Mouse (Mus musculus): ENCODE measurements around the gene Tcirg1. TPM values are rescaled to one million over a fixed set of nuclear protein-coding genes. Genes with fewer than 3 reads are reported as not detected.

The Tcirg1 gene
- polyA plus RNA-seq, 1 experiment, result 31.4 TPM

DNA sequence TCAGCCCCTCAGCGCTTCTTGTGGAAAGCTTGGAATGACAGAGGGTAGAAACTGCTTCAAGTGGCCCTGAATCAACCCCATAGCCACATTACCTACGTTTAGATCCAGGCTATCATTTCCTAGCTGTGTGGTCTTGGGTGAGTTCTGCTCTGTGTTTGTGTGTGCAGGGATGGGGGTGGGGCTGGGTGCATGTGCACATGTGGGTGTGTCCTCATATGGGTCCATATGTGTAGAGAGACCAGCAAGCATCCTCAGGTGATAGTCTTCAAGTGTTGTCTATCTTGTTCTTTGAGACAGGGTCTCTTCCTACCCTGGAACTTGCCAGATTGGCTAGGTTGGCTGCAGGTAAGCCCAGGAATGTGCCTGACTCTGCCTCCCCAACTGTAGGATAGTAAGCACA is 57.7 kb downstream of the Tcirg1 start:
- DNase-seq (ENCODE audit: low read depth), result no peak
- TF ChIP-seq CTCF (IDR thresholded peaks at IDR 0.05; ENCODE audit: borderline replicate concordance, extremely low read depth, insufficient read depth, insufficient read length) (no peak), POLR2A (IDR thresholded peaks at IDR 0.05; ENCODE audit: borderline replicate concordance, extremely low read depth, insufficient read depth, insufficient read length, poor library complexity, severe bottlenecking) (no peak)

DNA sequence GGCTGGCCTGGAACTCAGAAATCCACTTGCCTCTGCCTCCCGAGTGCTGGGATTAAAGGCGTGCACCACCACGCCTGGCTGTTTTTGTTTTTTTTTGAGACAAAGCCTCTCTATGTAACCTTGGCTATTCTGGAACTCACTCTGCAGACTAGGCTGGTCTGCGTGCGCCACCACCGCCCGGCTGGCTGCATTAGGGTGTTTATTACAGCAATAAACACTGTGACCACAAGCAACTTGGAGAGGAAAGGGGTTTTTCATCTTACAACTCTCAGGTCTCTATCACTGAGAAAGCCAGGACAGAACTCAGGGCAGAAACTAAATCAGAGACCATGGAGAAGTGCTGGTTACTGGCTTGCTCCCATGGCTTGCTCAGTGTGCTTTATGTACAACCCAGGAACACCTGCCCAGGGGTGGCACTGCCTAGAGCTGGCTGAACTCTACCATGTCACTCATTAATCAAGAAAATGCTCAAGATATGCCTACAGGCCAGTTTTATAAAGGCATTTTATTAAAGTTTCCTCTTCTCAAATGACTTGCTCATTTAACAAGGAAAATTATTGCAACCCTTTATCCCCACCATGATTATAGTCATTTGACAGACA is 58.6 kb downstream of the Tcirg1 start:
- TF ChIP-seq POLR2A (IDR thresholded peaks at IDR 0.05; ENCODE audit: borderline replicate concordance, extremely low read depth, insufficient read depth, insufficient read length, poor library complexity, severe bottlenecking) (no peak), CTCF (IDR thresholded peaks at IDR 0.05; ENCODE audit: borderline replicate concordance, extremely low read depth, insufficient read depth, insufficient read length) (no peak)
- DNase-seq (ENCODE audit: low read depth), result no peak

DNA sequence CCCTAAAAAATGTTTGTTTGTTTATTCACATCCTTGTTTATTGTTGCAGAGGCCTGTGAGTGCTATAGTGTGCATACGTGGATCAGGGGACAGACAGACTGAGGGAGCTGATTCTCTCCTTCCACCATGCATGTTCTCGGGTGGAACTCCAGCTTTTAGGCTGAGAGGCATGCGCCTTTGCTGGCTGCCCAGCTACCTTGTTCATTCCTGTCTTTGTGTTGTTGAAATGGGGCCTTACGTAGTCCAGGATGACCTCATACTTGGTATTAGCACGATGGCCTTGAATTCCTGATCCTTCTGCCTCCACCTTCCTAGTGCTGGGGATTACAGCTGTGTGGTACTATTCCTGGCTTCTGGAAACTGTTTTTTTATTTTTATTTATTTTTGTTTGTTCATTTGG is 59.2 kb downstream of the Tcirg1 start:
- TF ChIP-seq CTCF (IDR thresholded peaks at IDR 0.05; ENCODE audit: borderline replicate concordance, extremely low read depth, insufficient read depth, insufficient read length) (no peak), POLR2A (IDR thresholded peaks at IDR 0.05; ENCODE audit: borderline replicate concordance, extremely low read depth, insufficient read depth, insufficient read length, poor library complexity, severe bottlenecking) (no peak)
- DNase-seq (ENCODE audit: low read depth), result no peak

DNA sequence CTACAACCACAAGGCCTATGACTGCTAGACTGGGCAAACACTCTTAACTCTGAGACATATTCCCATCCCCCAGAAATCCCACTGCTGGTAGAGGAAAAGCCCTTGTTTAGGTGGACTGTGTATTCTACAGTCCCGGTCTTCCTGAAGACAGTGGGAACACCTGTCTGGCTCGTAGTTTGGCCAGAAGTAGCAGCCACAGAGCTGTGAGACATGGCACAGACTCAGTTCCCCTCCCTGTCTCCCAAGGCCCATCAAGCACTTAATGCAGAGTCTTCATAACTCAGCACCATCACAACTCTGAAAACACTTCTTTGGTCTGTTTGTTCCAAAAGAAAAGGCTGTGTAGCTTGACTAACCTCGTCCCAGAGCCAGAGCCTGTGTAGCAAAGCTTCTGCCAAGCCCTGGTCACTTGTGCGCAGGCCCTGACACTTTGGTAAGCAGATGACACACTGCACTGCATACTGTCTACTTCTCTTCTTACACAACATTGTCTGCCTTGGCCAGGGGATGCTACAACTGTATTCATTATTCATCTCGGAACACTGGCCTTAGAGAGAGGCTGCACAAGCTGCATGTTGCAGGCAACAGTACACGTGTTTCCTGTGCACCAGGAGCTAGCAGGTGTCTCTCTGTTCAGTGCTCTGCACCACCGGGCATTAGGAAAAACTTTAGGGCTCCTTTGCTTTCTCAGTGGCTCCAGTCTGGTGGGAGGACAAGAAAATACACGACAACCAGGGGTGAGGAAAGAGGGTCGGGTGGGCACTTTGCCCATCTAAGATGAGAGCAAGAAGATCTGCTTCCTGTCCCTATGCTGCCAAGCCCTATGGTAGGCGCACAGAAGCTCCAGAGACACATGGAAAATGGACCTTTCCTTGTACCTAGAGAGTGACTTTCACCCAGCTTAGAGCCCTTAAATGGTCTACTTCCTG is 60.0 kb downstream of the Tcirg1 start:
- DNase-seq (ENCODE audit: low read depth), result no peak

More for the DNA sequence above, 60.0 kb downstream of the Tcirg1 start:
- no peak for TF ChIP-seq POLR2A (IDR thresholded peaks at IDR 0.05; ENCODE audit: borderline replicate concordance, extremely low read depth, insufficient read depth, insufficient read length, poor library complexity, severe bottlenecking)
- no peak for TF ChIP-seq CTCF (IDR thresholded peaks at IDR 0.05; ENCODE audit: borderline replicate concordance, extremely low read depth, insufficient read depth, insufficient read length)

Other genes starting within 250 kb of the Tcirg1 start
- 4.8 and 10.7 TPM in 2 replicates for gene Lrp5, start 220.6 kb downstream of the Tcirg1 start, polyA plus RNA-seq (2012; rRNA removed)
- gene 1810055G02Rik, start 198.8 kb downstream of the Tcirg1 start, polyA plus RNA-seq (2012; rRNA removed), result 48.5 and 50.3 TPM in 2 replicates
- 46.7 and 62.8 TPM in 2 replicates for gene Kmt5b, start 139.7 kb downstream of the Tcirg1 start, polyA plus RNA-seq (2012; rRNA removed)
- 79.9 and 89.6 TPM in 2 replicates for gene Chka, start 55.4 kb downstream of the Tcirg1 start, polyA plus RNA-seq (2012; rRNA removed)
- 184 and 218 TPM in 2 replicates for gene Ndufs8, start 5.6 kb upstream of the Tcirg1 start, polyA plus RNA-seq (2012; rRNA removed)
- 1.2 and 1.8 TPM in 2 replicates for gene Aldh3b1, start 22.7 kb upstream of the Tcirg1 start, polyA plus RNA-seq (2012; rRNA removed)
- gene Unc93b1, start 28.1 kb upstream of the Tcirg1 start, polyA plus RNA-seq (2012; rRNA removed), result 12.3 and 13.4 TPM in 2 replicates
- 0.01 and 0.05 TPM in 2 replicates for gene Aldh3b3, start 51.5 kb upstream of the Tcirg1 start, polyA plus RNA-seq (2012; rRNA removed)
- 1.1 and 1.3 TPM in 2 replicates for gene Aldh3b2, start 65.2 kb upstream of the Tcirg1 start, polyA plus RNA-seq (2012; rRNA removed)
- 2.5 and 2.7 TPM in 2 replicates for gene Acy3, start 79.4 kb upstream of the Tcirg1 start, polyA plus RNA-seq (2012; rRNA removed)
- 0.16 and 0.46 TPM in 2 replicates for gene Tbx10, start 85.6 kb upstream of the Tcirg1 start, polyA plus RNA-seq (2012; rRNA removed)
- gene Nudt8, start 93.4 kb upstream of the Tcirg1 start, polyA plus RNA-seq (2012; rRNA removed), result 16.4 and 17.5 TPM in 2 replicates
- gene Gm49405, start 93.5 kb upstream of the Tcirg1 start, polyA plus RNA-seq (2012; rRNA removed), result 8.3 and 9.0 TPM in 2 replicates
- 18.4 and 22.7 TPM in 2 replicates for gene Doc2g, start 96.2 kb upstream of the Tcirg1 start, polyA plus RNA-seq (2012; rRNA removed)
- 174 and 194 TPM in 2 replicates for gene Ndufv1, start 105.7 kb upstream of the Tcirg1 start, polyA plus RNA-seq (2012; rRNA removed)
- 266 and 307 TPM in 2 replicates for gene Gstp1, start 130.9 kb upstream of the Tcirg1 start, polyA plus RNA-seq (2012; rRNA removed)
- gene Gstp2, start 138.9 kb upstream of the Tcirg1 start, polyA plus RNA-seq (2012; rRNA removed), result 2.9 and 9.0 TPM in 2 replicates
- gene Gstp3, start 152.4 kb upstream of the Tcirg1 start, polyA plus RNA-seq (2012; rRNA removed), result not detected in 2 replicates
- gene Cabp2, start 174.4 kb upstream of the Tcirg1 start, polyA plus RNA-seq (2012; rRNA removed), result not detected in 2 replicates
- 56.1 and 82.2 TPM in 2 replicates for gene Cdk2ap2, start 190.0 kb upstream of the Tcirg1 start, polyA plus RNA-seq (2012; rRNA removed)
- gene Pitpnm1, start 192.9 kb upstream of the Tcirg1 start, polyA plus RNA-seq (2012; rRNA removed), result 149 and 158 TPM in 2 replicates
- gene Aip, start 218.7 kb upstream of the Tcirg1 start, polyA plus RNA-seq (2012; rRNA removed), result 80.0 and 88.6 TPM in 2 replicates
- 0.08 TPM in 2 replicates for gene Gpr152, start 232.7 kb upstream of the Tcirg1 start, polyA plus RNA-seq (2012; rRNA removed)
- gene Cabp4, start 236.9 kb upstream of the Tcirg1 start, polyA plus RNA-seq (2012; rRNA removed), result 0.05 and 0.19 TPM in 2 replicates
- gene Coro1b, start 241.5 kb upstream of the Tcirg1 start, polyA plus RNA-seq (2012; rRNA removed), result 210 and 237 TPM in 2 replicates
- gene Ptprcap, start 246.5 kb upstream of the Tcirg1 start, polyA plus RNA-seq (2012; rRNA removed), result 1.5 and 2.0 TPM in 2 replicates